Mouse (Mus musculus) kidney, adult 2 months (tissue): Measurements from ENCODE around the gene Zfp282. TPM values are rescaled to one million over a fixed set of nuclear protein-coding genes. Genes with fewer than 3 reads are reported as not detected.
"Not testable (repeated sequence)": the region's sequence is repeated elsewhere in the genome, so short reads cannot be mapped to it uniquely, and the experiment has no call there.

ENCODE experiments used
- DNase-seq: peaks from one replicate; pipeline ENCODE4 v3.0.0; 2021
- H3K27ac ChIP-seq: fragments of 200-500 bp; 2 replicates; pipeline ENCODE4 v1.5.1; 2012; ENCODE audit warnings: low read depth, low read length, control low read depth, inconsistent platforms; ENCODE audit not compliant: insufficient read depth
- H3K27me3 ChIP-seq: fragments of 200-500 bp; replicated peaks from 2 replicates; pipeline ENCODE4 v1.6.1; 2012; ENCODE audit warnings: mild to moderate bottlenecking, moderate library complexity, low read length, inconsistent platforms; ENCODE audit not compliant: control insufficient read depth, insufficient read depth
- H3K36me3 ChIP-seq: fragments of 200-500 bp; 2 replicates; pipeline ENCODE4 v1.6.1; 2012; ENCODE audit warnings: mild to moderate bottlenecking, moderate library complexity, low read length, inconsistent platforms; ENCODE audit not compliant: control insufficient read depth, insufficient read depth
- H3K4me1 ChIP-seq: fragments of 200-500 bp; 2 replicates; pipeline ENCODE4 v1.6.1; 2011; ENCODE audit warnings: low read length; ENCODE audit not compliant: control insufficient read depth, insufficient read depth
- H3K4me3 ChIP-seq: fragments of 200-500 bp; 2 replicates; pipeline ENCODE4 v1.5.1; 2011; ENCODE audit warnings: mild to moderate bottlenecking, low read depth, low read length, control low read depth; ENCODE audit not compliant: insufficient read depth
- CTCF ChIP-seq: fragments of 200-500 bp; conservative IDR thresholded peaks from 2 replicates; pipeline ENCODE4 v1.5.1; 2011; ENCODE audit warnings: low read depth, mild to moderate bottlenecking, control low read depth, low read length, moderate library complexity, mixed read lengths; ENCODE audit not compliant: insufficient read depth, insufficient read length
- POLR2A ChIP-seq: fragments of 200-500 bp; IDR thresholded peaks from one replicate; pipeline ENCODE4 v1.6.1; 2011; ENCODE audit warnings: low read depth, low read length, control low read depth
- WGBS: fragments of 180-500 bp; shearing (Covaris S2); methylation state at CpG from one replicate; pipeline ENCODE4 v1.1.7; 2018; 5-methylcytosine and 5-hydroxymethylcytosine counted together
- polyA plus RNA-seq: library from polyadenylated mRNA; depleted of rRNA; stranded (reverse); fragments of >200 nt; gene quantifications from 2 replicates; pipeline ENCODE4 v1.2.3, GENCODE M21; 2012

The Zfp282 gene
- polyA plus RNA-seq, 1 experiment = 6.2 TPM

- H3K27ac ChIP-seq = no peak overlapping the region
- H3K36me3 ChIP-seq = no peaks in the 10 kb centered on the region; the same call in 1 of the 2 replicates
- TF ChIP-seq CTCF (no peak), POLR2A (no peak)
- H3K4me3 ChIP-seq = no peak overlapping the region
- H3K27me3 ChIP-seq = no peaks in the 10 kb centered on the region
- 52% methylated on average over 2 of the region's 2 CpGs for WGBS
- peaks cover 2% of the 10 kb centered on the region; the same call in 1 of the 2 replicates for H3K4me1 ChIP-seq
- DNase-seq = no peak
These were observed 39.4 kb upstream of the Zfp282 start for GRCm38 (mm10) chr6:47837630-47838029.

DNA sequence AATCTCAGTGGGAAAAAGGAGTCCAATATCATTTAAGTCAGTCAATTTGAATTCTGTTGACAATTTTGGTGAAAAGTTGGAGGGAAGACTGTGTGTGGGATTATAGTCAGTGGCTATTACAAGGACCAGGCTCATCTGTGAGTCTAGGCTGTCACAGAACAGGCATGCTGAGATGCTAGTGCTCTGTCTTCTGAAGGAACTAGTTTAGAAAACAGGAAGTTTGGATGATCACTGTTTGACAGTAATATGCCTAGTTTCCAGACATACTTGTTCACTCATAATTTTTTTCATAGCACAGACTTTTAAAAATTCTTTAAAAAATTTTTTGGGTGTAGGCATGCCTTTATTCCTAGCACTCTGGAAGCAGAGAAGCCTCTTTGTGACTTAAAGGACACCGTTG lies 35.9 kb upstream of the Zfp282 start:
- Histone ChIP-seq H3K36me3 (no peaks in the 10 kb centered on the region; the same call in 1 of the 2 replicates), H3K27ac (no peak overlapping the region), H3K27me3 (no peaks in the 10 kb centered on the region), H3K4me3 (no peak overlapping the region), H3K4me1 (peaks cover 2% of the 10 kb centered on the region; the same call in 1 of the 2 replicates)
- no peak for DNase-seq
- 93% methylated on average over 1 of the region's 1 CpGs for WGBS
- TF ChIP-seq CTCF = no peak
- no peak for TF ChIP-seq POLR2A

DNA sequence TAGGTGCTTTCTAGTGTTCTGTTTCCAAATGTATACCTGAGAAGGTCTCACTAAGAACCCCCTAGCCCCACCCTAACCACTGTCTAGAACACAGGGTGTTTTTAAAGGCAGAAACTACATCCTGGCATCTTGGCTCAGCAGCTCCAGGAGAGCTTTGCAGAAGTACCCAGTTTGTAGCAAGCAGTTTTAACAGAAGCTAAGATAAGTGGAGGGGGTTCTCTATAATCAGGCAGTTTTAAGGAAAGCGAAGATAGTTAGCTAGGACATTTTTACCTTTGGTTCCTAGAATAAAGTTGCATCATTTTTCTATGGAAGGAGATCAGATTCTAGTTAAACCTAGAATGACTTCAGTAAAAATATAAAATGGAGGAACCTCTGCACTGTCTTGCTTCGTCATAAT lies 35.2 kb upstream of the Zfp282 start:
- TF ChIP-seq CTCF (no peak), POLR2A (no peak)
- Histone ChIP-seq H3K36me3 (no peaks in the 10 kb centered on the region; the same call in 1 of the 2 replicates), H3K4me1 (peaks cover 2% of the 10 kb centered on the region; the same call in 1 of the 2 replicates), H3K4me3 (no peak overlapping the region), H3K27ac (no peak overlapping the region), H3K27me3 (no peaks in the 10 kb centered on the region)
- DNase-seq = no peak
- 95% methylated on average over 2 of the region's 2 CpGs for WGBS

DNA sequence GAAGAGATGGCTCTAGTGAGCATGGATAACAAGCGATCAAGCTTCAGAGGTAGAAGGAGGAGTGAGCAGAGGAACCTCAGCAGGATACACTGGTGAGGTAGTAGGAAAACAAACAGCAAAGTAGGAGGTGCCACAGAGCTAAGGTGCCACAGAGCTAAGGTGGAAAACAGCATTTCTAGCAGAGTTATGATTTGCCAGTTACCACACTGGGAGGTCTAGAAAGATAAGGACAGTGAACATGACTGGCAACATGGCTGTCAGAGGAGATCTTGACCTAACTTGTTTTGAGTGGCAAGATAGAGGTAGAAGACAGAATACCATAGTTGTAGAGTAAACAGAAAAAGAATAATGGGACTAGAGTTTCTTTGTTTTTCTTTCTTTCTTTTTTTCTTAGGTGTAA lies 34.7 kb upstream of the Zfp282 start:
- WGBS = 89% methylated on average over 1 of the region's 1 CpGs

GRCm38 (mm10) chr6:47845779-47846178 lies 31.2 kb upstream of the Zfp282 start:
- H3K4me3 ChIP-seq = no peak overlapping the region
- H3K4me1 ChIP-seq = no peaks in the 10 kb centered on the region; the same call in 1 of the 2 replicates
- DNase-seq = no peak
- no peak overlapping the region for H3K27ac ChIP-seq
- no peaks in the 10 kb centered on the region for H3K27me3 ChIP-seq
- TF ChIP-seq POLR2A (no peak), CTCF (no peak)
- H3K36me3 ChIP-seq = no peaks in the 10 kb centered on the region; the same call in 1 of the 2 replicates

More for the DNA sequence above, 34.7 kb upstream of the Zfp282 start:
- H3K36me3 ChIP-seq = no peaks in the 10 kb centered on the region; the same call in 1 of the 2 replicates
- no peak for DNase-seq
- no peak overlapping the region for H3K4me3 ChIP-seq
- no peak overlapping the region for H3K27ac ChIP-seq
- H3K4me1 ChIP-seq = peaks cover 2% of the 10 kb centered on the region; the same call in 1 of the 2 replicates
- H3K27me3 ChIP-seq = no peaks in the 10 kb centered on the region
- TF ChIP-seq CTCF = no peak
- no peak for TF ChIP-seq POLR2A

- no peak for DNase-seq
- Histone ChIP-seq H3K27ac (no peak overlapping the region), H3K4me3 (no peak overlapping the region), H3K4me1 (no peaks in the 10 kb centered on the region), H3K27me3 (no peaks in the 10 kb centered on the region), H3K36me3 (peaks cover 6% of the 10 kb centered on the region)
- WGBS = 97% methylated on average over 6 of the region's 6 CpGs
- no peak for TF ChIP-seq CTCF
- TF ChIP-seq POLR2A = no peak
These were observed 19.8 kb upstream of the Zfp282 start for GRCm38 (mm10) chr6:47857241-47857640.

- not testable (repeated sequence) for H3K27ac ChIP-seq, H3K4me3 ChIP-seq, DNase-seq, H3K4me1 ChIP-seq, H3K27me3 ChIP-seq, H3K36me3 ChIP-seq
- WGBS = 84% methylated on average over 3 of the region's 3 CpGs
These were observed 19.3 kb upstream of the Zfp282 start for GRCm38 (mm10) chr6:47857729-47858128.

GRCm38 (mm10) chr6:47872266-47872665 lies 4.7 kb upstream of the Zfp282 start:
- Histone ChIP-seq H3K27ac (no peak overlapping the region), H3K36me3 (peaks cover 2% of the 10 kb centered on the region; the same call in 1 of the 2 replicates), H3K4me1 (no peaks in the 10 kb centered on the region), H3K27me3 (no peaks in the 10 kb centered on the region), H3K4me3 (no peak overlapping the region)
- no peak for DNase-seq
- 94% methylated on average over 5 of the region's 5 CpGs for WGBS
- TF ChIP-seq POLR2A (no peak), CTCF (no peak)
